Mouse (Mus musculus): ENCODE results near the gene Stx5a. TPM values are rescaled to one million over a fixed set of nuclear protein-coding genes. Genes with fewer than 3 reads are reported as not detected.
"Not testable (repeated sequence)": the region's sequence is repeated elsewhere in the genome, so short reads cannot be mapped to it uniquely, and the experiment has no call there.

Stx5a gene
- polyA plus RNA-seq, 1 experiment from 2014 or later, result 175 TPM

- Histone ChIP-seq H3K4me1 (peaks cover 20% of the 10 kb centered on the region), H3K9ac (no peak overlapping the region), H3K27me3 (no peaks in the 10 kb centered on the region), H3K27ac (replicated peaks) (no peak overlapping the region), H3K4me2 (replicated peaks) (no peak overlapping the region), H3K9me3 (replicated peaks) (no peaks in the 10 kb centered on the region), H3K36me3 (no peaks in the 10 kb centered on the region), H3K4me3 (replicated peaks) (no peak overlapping the region)
- WGBS, result 59% methylated on average over 3 of the region's 3 CpGs
- ATAC-seq (ENCODE audit: insufficient number of reproducible peaks, low FRiP score, low TSS enrichment, low read depth), result no peak
Observed at GRCm38 (mm10) chr19:8718357-8718756, 22.9 kb upstream of the Stx5a start.

GRCm38 (mm10) chr19:8719037-8719436, 22.2 kb upstream of the Stx5a start:
- not testable (repeated sequence) for H3K36me3 ChIP-seq

GRCm38 (mm10) chr19:8721378-8721777, 19.8 kb upstream of the Stx5a start:
- Histone ChIP-seq H3K4me1 (peaks cover 29% of the 10 kb centered on the region), H3K27me3 (no peaks in the 10 kb centered on the region), H3K4me2 (replicated peaks) (no peak overlapping the region), H3K27ac (replicated peaks) (no peak overlapping the region), H3K9ac (no peak overlapping the region), H3K4me3 (replicated peaks) (peak overlapping the region; percentile 79; the same call in 1 of the 2 replicates), H3K9me3 (replicated peaks) (no peaks in the 10 kb centered on the region), H3K36me3 (peaks cover 21% of the 10 kb centered on the region)
- WGBS, result 71% methylated on average over 1 of the region's 1 CpGs
- no peak for ATAC-seq (ENCODE audit: insufficient number of reproducible peaks, low FRiP score, low TSS enrichment, low read depth)

More at GRCm38 (mm10) chr19:8719037-8719436, 22.2 kb upstream of the Stx5a start:
- ATAC-seq (ENCODE audit: insufficient number of reproducible peaks, low FRiP score, low TSS enrichment, low read depth); H3K27ac ChIP-seq (replicated peaks); H3K4me3 ChIP-seq (replicated peaks); H3K9ac ChIP-seq; H3K4me2 ChIP-seq (replicated peaks); H3K27me3 ChIP-seq; H3K9me3 ChIP-seq (replicated peaks): not testable (repeated sequence)
- peaks cover 17% of the 10 kb centered on the region for H3K4me1 ChIP-seq

- peak overlapping the region; percentile 89 for H3K9ac ChIP-seq
- 46% methylated on average over 4 of the region's 4 CpGs for WGBS
- H3K4me2 ChIP-seq (replicated peaks), result peak overlapping the region; percentile 50
- peaks cover 27% of the 10 kb centered on the region for H3K36me3 ChIP-seq
- peaks cover 29% of the 10 kb centered on the region for H3K4me1 ChIP-seq
- H3K9me3 ChIP-seq (replicated peaks), result no peaks in the 10 kb centered on the region
- H3K4me3 ChIP-seq (replicated peaks), result peak overlapping the region; percentile 79
- H3K27me3 ChIP-seq, result no peaks in the 10 kb centered on the region
- no peak for ATAC-seq (ENCODE audit: insufficient number of reproducible peaks, low FRiP score, low TSS enrichment, low read depth)
- H3K27ac ChIP-seq (replicated peaks), result 0 out of 2 replicates have a peak overlapping the region, but pooled peaks have one; percentile 97
Observed at GRCm38 (mm10) chr19:8722021-8722420, 19.2 kb upstream of the Stx5a start.

- Histone ChIP-seq H3K27ac (replicated peaks) (peak overlapping the region; percentile 97), H3K27me3 (no peaks in the 10 kb centered on the region), H3K4me1 (peaks cover 29% of the 10 kb centered on the region), H3K9me3 (replicated peaks) (no peaks in the 10 kb centered on the region), H3K9ac (peak overlapping the region; percentile 89), H3K36me3 (peaks cover 27% of the 10 kb centered on the region), H3K4me3 (replicated peaks) (peak overlapping the region; percentile 79), H3K4me2 (replicated peaks) (peak overlapping the region; percentile 50)
- 0% methylated on average over 5 of the region's 5 CpGs for WGBS
- no peak for ATAC-seq (ENCODE audit: insufficient number of reproducible peaks, low FRiP score, low TSS enrichment, low read depth)
Observed at GRCm38 (mm10) chr19:8722559-8722906, 18.7 kb upstream of the Stx5a start.

GRCm38 (mm10) chr19:8722907-8723573, 18.2 kb upstream of the Stx5a start, which contains the start of gene Slc3a2:
TSS of gene Slc3a2 (minus strand) at chr19:8723369.
- WGBS, result under 1% methylated on average over 50 of the region's 50 CpGs
- Histone ChIP-seq H3K9ac (peak within 1 kb of the TSS; percentile 99), H3K36me3 (peaks cover 27% of the 10 kb centered on the region), H3K27ac (replicated peaks) (peak within 1 kb of the TSS; percentile 97), H3K9me3 (replicated peaks) (no peaks in the 10 kb centered on the region), H3K4me3 (replicated peaks) (peak within 1 kb of the TSS; percentile 79), H3K4me2 (replicated peaks) (peak within 1 kb of the TSS; percentile 58), H3K4me1 (peaks cover 29% of the 10 kb centered on the region), H3K27me3 (no peaks in the 10 kb centered on the region)
- ATAC-seq (ENCODE audit: insufficient number of reproducible peaks, low FRiP score, low TSS enrichment, low read depth), result peak; percentile 97

GRCm38 (mm10) chr19:8723574-8724346, 17.5 kb upstream of the Stx5a start:
- Histone ChIP-seq H3K27me3 (no peaks in the 10 kb centered on the region), H3K9me3 (replicated peaks) (no peaks in the 10 kb centered on the region), H3K4me2 (replicated peaks) (peak overlapping the region; percentile 58), H3K4me1 (peaks cover 29% of the 10 kb centered on the region), H3K27ac (replicated peaks) (peak overlapping the region; percentile 91), H3K4me3 (replicated peaks) (peak overlapping the region; percentile 79), H3K36me3 (peaks cover 27% of the 10 kb centered on the region), H3K9ac (peak overlapping the region; percentile 99)
- no peak for ATAC-seq (ENCODE audit: insufficient number of reproducible peaks, low FRiP score, low TSS enrichment, low read depth)
- WGBS, result under 1% methylated on average over 20 of the region's 20 CpGs

GRCm38 (mm10) chr19:8724392-8724791, 16.8 kb upstream of the Stx5a start:
- H3K9ac ChIP-seq, result peak overlapping the region; percentile 99
- ATAC-seq (ENCODE audit: insufficient number of reproducible peaks, low FRiP score, low TSS enrichment, low read depth), result no peak
- peak overlapping the region; percentile 58 for H3K4me2 ChIP-seq (replicated peaks)
- H3K4me1 ChIP-seq, result peaks cover 29% of the 10 kb centered on the region
- peaks cover 27% of the 10 kb centered on the region for H3K36me3 ChIP-seq
- 4% methylated on average over 2 of the region's 2 CpGs for WGBS
- H3K27ac ChIP-seq (replicated peaks), result peak overlapping the region; percentile 91
- H3K9me3 ChIP-seq (replicated peaks), result no peaks in the 10 kb centered on the region
- H3K4me3 ChIP-seq (replicated peaks), result peak overlapping the region; percentile 79
- H3K27me3 ChIP-seq, result no peaks in the 10 kb centered on the region

GRCm38 (mm10) chr19:8725081-8725613, 16.1 kb upstream of the Stx5a start:
- Histone ChIP-seq H3K4me2 (replicated peaks) (peak overlapping the region; percentile 58), H3K27ac (replicated peaks) (peak overlapping the region; percentile 91), H3K4me1 (peaks cover 29% of the 10 kb centered on the region), H3K36me3 (peaks cover 27% of the 10 kb centered on the region), H3K4me3 (replicated peaks) (peak overlapping the region; percentile 79), H3K9me3 (replicated peaks) (no peaks in the 10 kb centered on the region), H3K27me3 (no peaks in the 10 kb centered on the region), H3K9ac (peak overlapping the region; percentile 99)
- ATAC-seq (ENCODE audit: insufficient number of reproducible peaks, low FRiP score, low TSS enrichment, low read depth), result no peak
- WGBS, result 40% methylated on average over 4 of the region's 4 CpGs

- no peaks in the 10 kb centered on the region for H3K27me3 ChIP-seq
- ATAC-seq (ENCODE audit: insufficient number of reproducible peaks, low FRiP score, low TSS enrichment, low read depth), result no peak
- H3K4me3 ChIP-seq (replicated peaks), result no peak overlapping the region
- H3K36me3 ChIP-seq, result peaks cover 27% of the 10 kb centered on the region
- H3K4me2 ChIP-seq (replicated peaks), result no peak overlapping the region
- no peaks in the 10 kb centered on the region for H3K9me3 ChIP-seq (replicated peaks)
- H3K27ac ChIP-seq (replicated peaks), result no peak overlapping the region
- H3K9ac ChIP-seq, result no peak overlapping the region
- H3K4me1 ChIP-seq, result peaks cover 22% of the 10 kb centered on the region
- 17% methylated on average over 3 of the region's 3 CpGs for WGBS
Observed at GRCm38 (mm10) chr19:8726609-8727390, 14.4 kb upstream of the Stx5a start.
